Mouse (Mus musculus) thymus, postnatal 36 days (tissue): ENCODE results near the gene Mcoln1.

ENCODE experiments used
- DNase-seq, 2 experiments: peaks; one replicate each; pipeline ENCODE4 v3.0.0; 2022; ENCODE audit warnings: mixed read lengths in 2 of 2

Gene Mcoln1

DNA sequence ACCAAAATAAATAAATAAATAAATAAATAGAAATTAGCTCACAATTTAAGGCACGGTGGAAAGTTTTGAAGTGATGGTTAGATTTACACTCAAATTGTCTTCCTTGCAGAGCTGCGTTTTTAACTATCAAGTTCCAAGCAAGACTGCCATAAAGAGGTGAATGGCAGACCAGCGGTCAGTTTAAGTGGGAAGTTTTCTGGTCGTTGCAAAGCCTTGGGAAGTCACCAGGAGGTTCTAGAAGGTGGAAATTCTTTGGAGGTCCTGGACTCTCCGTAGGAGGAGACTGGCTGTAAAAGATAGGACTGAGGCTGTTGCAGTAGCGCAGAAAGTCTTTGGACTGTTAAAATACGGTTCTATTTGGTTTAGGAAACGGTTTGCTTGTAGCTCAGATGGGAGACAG, 506 bp upstream of the Mcoln1 start:
- DNase-seq = no peak

DNA sequence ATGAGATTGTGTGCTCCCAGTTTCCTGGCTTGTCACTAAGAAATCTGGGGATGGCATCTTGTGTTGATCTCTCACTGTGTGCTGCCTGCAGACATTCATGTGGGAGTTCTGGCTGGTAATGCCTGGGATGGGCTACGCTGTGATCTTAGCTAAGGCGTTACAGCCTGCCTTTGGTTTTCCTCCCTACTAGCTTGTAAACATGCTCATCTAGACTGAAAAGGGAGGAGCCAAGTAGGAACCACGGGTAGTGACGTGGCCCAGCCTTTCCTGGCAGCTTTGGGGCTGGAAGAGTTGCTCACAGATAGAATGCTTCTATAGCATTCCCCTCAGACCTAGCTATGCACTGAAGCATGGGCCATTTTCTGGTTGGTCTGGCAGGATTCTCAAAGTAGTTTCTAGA, 2.0 kb downstream of the Mcoln1 start:
- no peak for DNase-seq

DNA sequence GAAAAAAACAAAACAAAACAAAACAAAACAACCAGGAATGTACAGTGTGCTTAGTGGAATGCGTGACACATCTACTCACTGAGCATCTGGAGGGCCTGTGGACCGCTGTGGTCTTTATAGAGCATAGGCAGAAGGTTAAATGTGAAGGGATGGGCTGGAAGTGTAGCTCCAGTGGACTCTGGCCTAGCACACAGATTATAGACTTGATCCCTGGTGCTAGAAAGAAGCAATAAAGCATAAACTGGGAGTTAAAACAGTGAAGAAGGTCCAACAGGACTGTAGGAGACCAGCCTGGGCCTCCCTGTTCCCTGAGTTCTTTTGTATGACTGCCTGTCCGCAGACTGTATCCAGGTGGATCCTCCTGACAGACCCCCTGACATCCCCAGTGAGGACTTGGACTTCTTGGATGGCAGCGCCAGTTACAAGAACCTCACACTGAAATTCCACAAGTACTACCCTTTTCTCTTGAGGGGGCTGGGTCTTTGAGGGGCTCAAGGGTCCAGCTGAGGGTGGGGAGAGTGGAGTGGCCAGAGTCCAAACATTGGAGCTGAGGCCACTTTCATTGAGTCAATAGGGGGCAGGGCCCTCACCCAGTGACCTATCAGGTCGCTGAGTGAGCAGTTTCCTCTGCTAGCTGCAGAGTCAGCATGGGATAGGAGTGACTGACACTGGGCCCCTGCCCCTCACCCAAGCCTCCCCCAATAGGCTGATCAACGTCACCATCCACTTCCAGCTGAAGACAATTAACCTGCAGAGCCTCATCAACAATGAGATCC, 7.9 kb downstream of the Mcoln1 start:
- DNase-seq = no peak

DNA sequence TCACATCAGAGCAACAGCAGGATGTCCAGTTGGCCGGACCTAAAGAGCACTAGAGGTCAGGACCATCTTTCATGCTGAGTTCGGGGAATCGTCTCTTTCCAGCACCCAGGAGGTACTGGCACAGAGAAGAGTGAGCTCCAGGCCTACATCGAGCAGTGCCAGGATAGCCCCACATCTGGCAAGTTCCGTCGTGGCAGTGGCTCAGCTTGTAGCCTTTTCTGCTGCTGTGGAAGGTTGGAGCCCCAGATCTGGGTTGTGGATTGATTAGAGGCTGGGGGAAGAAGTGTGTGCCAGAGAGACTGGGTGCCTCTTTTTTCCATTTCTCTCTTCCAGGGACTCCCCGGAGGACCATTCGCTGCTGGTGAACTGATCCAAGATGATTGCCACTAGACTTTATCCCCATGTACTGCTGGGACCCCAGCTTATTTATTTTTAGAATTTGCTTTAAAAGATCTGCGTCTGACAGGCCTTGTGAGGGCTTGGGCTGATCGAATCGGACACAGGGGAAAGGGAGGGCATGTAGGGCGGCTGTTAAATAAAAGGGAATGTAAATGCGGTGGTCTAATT, 14.5 kb downstream of the Mcoln1 start:
- no peak for DNase-seq

DNA sequence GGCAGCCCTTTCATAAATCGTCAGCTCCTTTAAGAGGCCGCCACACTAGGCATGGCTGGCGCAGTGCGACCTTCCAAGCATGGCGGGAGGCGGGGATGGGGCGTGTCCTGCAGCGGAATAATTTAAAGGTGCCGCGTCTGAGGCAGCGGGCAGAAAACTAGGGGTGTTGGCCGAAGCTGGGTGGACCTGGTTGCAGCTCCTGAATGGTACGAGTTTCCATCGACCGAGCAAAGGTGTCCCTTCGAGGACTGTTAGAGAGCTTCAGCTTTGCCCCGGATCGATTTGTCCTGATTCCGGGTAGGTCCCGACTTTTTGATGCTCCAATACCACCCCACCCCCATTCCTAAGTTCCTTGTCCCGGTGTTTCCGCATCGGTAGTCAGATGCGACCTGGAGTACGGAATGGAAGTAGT, 15.0 kb downstream of the Mcoln1 start, which contains the start of gene Pnpla6:
Pnpla6 (plus strand) TSS at position 125 of the 412 bp plus-strand sequence.
- DNase-seq = peak; percentile 85 to 87

DNA sequence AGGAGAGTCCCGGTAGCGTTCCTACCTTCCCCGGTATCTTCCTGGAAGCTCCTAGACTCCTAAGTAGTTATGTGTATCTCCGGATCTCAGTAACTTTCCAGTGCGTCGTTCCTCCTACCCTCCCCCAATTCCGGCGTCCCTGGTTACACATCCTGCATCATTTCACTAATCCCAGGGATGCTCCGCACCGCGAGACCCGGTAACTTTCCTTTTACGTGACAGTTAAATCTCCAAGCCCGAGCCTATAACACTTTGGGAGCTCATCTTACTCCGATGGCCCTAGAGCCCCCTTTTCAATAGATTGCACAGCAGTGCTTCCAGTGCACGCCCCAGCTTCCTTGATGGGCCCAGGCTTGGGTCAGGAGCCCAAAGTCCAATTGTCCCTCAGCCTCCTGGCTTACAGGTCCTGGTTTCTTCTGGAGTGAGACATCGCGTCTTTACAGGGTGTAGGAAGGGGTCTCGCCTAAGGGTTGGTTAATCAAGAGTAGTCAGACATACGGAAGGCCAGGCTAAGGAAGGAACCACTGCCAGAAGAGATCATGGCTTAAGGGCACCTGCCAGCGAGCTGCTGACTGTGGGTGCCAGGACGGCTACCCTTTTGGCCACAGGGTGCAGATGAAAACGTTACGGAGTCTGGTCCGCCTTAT, 15.6 kb downstream of the Mcoln1 start:
- peak; percentile 35 for DNase-seq

DNA sequence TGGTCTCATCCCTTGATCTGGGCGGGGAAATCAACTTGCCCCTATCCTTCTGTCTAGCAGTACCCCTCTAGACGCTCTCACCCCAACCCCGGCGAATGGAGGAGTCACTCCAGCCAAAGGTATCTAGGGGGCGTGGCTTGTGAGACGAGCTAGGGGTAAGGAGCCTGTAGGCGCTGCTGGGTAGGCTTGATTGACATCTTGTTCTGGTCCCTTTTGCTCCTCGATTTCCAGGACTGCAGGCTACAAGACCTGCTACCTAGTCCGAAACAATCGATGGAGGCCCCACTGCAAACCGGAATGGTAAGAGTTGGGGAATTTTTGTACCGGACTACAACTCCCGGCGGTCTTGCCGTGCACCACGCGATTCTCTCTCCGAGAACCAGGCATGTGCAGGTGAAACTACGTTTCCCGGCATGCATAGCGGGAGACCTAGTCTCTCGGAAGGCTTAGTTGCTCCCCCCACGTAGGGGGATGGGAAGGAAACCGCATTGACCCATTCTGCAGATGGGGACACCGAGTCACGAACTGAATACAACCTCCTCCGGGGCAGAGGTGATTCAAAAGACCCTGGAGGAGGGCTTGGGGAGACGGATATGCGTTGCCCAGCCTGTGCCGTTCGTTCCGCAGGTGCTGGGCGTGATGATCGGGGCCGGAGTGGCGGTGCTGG, 16.3 kb downstream of the Mcoln1 start:
- peak; percentile 89 to 92 for DNase-seq

DNA sequence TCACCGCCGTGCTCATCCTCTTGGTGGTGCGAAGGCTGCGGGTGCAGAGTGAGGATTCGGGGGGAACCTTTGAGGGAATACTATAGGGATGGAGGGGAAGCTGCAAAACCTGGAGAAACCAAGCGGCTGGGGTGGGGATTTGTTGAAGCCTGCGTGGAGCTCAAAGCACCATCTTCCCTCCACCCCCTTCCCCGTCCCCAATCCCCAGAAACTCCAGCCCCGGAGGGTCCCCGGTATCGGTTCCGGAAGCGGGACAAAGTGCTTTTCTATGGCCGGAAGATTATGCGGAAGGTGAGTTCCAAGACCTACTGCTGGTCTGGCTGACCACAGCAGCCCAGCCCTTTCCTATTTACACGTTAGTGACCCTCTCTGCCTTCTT, 16.8 kb downstream of the Mcoln1 start:
- DNase-seq = no peak

DNA sequence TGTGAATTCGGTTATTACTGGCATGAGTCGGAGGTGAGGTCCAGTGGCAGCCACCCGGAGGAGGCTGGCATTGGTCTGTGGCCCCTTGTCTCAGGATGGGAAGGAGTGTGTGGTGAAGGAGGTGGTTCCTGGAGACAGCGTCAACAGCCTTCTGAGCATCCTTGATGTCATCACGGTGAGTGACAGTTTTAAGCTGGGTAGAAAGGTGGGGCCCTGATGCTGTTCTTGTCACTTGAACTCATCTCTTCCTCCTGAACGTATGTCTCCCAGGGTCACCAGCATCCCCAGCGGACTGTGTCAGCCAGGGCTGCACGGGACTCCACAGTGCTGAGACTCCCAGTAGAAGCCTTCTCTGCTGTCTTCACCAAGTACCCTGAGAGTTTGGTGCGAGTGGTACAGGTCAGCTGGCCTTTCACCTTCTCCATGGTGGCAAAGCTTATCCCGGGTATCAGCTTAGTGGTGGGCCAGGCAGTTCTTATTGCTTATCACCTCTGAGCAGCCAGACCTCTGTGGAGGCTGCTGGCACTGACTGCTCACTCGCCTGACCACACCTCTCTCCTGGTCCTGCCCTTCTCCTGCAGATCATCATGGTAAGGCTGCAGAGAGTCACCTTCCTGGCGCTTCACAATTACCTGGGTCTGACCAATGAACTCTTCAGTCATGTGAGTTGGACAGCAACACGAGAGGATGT, 21.9 kb downstream of the Mcoln1 start:
- no peak for DNase-seq

DNA sequence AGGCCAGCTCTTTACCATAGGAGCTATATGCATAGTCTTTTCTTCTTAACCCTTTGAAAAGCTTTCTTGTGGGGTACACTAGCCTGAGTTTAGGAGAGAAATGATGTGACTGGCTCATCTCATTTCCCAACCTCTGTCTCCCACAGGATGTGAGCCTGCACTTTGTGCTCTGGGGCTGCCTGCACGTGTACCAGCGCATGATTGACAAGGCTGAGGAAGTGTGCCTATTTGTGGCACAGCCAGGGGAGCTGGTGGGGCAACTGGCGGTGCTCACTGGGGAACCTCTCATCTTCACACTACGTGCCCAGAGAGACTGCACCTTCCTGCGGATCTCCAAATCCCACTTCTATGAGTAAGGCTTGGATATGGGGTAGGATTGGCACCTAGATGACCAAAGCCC, 30.6 kb downstream of the Mcoln1 start:
- no peak for DNase-seq

DNA sequence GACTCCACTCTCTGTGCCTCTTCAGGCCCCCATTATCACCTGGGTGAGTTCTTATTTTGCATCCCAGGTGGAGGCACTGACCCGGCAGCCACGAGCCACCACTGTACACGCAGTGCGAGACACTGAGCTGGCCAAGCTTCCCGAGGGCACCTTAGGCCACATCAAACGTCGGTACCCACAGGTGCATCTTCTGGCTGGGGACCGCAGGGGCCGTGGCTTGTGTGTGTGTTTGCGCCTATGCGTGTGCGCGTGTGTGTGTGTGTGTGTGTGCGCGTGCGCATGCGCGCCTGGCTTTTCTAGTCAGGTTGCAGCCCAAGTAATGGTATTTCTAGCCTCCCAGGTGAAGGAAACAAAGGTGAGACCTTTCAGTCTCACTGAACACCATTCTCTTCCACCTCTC, 31.7 kb downstream of the Mcoln1 start:
- DNase-seq = no peak

DNA sequence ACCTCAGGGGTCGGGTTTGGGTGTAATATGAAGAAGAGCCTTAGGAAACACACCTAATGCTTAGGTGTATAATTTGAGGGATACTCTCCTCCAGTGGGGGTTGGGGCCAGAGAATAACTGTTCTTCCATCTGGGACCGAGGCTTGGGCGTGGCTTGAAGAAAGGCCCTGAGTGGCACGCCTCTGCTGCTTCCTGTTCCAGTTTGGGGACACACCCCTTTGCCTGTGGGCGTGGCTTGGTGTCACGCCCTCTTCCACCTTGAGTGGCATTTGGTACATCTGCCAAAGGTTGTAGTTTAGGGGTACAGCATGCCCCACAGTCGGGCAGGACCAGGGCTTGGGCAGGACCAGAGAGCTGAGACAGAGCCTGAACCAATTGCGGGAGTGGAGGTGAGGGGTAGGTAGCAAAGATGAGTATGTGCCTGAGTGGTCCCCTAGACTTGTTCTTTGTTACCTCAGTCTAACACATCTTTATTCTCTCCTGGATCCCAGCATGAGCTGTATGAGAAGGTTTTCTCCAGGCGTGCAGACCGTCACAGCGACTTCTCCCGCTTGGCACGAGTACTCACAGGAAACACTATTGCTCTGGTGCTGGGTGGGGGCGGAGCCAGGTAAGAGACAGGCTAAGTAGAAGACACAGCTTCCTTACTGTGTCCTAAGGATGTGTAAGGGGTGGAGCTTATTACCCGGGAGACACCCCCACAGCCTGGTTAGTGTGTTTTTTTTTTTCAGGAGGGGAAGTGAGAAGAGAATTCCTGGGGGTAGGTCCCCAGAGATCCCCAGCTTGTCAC, 36.0 kb downstream of the Mcoln1 start:
- peak in 1 of 2 experiments; percentile 39 for DNase-seq

DNA sequence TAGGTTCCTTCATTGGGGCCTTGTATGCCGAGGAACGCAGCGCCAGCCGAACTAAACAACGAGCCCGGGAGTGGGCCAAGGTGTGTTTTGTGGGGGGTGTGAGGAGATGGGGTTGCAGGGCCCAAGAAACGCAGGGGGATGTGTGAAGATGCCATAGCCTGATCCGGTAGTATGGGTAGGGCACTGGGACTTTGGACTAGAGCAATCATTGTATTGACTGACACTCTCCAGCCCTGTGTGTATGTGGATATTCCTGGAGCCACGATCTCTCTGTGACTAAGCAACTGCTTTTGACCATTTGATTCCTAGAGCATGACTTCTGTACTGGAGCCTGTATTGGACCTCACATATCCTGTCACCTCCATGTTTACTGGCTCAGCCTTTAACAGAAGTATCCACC, 36.7 kb downstream of the Mcoln1 start:
- no peak for DNase-seq

DNA sequence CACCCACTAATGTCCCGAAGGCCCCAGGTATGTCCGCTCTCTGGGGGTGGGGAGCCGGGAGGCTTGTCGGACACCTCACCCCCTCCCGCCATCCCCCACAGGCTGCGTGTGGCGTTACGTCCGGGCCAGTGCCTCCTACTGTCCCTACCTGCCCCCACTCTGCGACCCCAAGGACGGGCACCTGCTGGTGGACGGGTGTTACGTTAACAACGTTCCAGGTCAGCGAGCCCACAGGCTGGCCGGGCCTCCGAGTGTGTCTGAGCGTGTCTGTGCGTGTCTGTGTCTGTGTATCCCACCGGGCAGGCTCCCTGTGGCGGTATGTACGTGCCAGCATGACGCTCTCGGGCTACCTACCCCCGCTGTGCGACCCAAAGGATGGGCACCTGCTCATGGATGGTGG, 37.4 kb downstream of the Mcoln1 start:
- no peak for DNase-seq

DNA sequence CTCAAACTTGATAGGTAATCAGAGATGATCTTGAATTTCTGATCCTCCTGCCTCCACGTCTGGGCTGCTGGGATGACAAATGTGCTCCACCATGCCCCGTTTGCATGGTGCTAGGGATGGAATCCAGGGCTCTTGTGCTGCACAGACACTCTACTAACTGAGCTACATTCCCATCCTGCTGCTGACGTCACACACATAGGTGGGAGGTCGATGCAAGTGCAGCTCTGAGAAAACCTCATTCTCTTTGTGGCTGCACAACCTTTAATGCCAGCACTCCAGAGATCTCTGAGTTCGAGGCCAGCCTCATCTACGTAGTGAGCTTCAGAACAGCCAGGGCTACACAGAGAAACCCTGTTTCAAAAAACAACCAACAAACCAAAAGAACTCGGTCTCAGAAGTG, 38.9 kb downstream of the Mcoln1 start:
- DNase-seq = no peak

DNA sequence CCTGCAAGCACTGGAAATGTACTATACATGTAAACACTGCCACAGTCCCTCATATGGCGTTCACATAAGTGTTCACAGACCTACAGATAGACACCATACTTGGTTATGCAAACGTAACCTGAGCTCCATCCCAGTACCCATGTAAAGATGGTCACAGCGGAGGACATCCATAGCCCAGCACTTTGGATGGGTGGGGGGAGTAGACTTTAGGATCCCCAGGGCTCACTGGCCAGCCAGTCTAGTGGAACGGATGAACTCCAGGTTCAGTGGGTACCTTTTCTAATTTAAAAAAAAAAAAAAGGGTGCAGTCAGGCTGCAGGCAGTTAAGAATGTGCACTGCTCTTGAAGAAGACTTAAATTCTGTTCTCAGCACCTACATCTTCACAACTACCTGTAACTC, 39.8 kb downstream of the Mcoln1 start:
- no peak for DNase-seq

DNA sequence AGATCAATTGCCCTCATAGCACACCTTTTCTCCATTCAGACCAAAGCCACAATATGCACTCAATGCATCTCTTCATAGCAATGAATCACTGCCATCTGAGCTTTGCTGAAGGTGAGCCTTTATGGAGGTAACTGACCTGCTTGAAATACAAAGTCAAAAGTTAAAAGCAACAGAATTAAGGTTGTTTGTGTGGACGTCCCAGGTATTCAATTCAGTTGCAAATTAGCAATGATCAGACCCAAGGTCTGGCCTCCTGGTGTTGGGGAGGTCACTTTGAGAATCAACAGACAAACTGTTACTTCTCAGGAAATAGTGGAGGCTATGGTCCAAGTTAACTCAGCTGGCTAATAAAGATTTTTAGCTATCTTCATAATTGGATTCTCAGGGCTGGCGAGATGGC, 46.3 kb downstream of the Mcoln1 start:
- DNase-seq = no peak

DNA sequence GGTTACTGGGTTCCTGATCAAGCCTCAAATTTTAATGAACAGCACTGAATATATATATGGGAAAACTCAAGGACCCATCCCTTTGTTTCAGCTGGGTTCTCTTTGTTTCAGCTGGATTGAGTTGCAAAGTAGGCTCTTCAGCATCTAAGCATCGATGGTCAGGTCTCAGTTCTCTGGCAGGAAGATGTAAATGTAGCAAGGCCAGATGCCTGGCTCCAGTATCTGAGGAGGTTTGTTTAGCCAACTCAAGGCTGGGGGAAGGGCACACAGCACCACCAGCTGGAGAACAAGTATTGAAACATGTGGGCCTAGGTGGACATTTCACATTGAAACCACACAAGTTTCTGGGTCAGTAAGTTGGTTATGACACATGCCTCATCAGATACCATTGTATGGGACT, 52.0 kb downstream of the Mcoln1 start:
- no peak for DNase-seq

DNA sequence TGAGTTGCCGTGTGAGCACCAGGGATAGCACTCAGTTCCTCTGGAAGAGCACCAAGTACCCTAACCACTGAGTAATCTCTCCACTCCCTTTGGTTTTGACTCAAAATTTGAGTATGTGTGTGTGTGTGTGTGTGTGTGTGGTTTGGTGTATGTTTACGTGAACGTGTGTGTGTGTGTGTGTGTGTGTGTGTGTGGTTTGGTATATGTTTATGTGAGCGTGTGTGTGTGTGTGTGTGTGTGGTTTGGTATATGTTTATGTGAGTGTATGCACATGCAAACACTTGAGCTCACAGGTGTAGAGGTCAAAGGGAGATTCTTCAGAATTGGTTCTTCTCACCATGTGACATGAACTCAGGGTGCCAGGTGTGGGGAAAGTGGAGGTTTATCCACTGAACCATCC, 55.9 kb downstream of the Mcoln1 start:
- no peak for DNase-seq
